Mouse (Mus musculus) heart, adult 2 months (tissue): ENCODE results near the gene Purb.
"Not testable (repeated sequence)": the region's sequence is repeated elsewhere in the genome, so short reads cannot be mapped to it uniquely, and the experiment has no call there.

Source experiments
- CTCF ChIP-seq: fragments of 200-600 bp; IDR thresholded peaks from 2 replicates; pipeline ENCODE4 v1.8.1; 2022; ENCODE audit warnings: antibody characterized with exemption, mild to moderate bottlenecking, moderate library complexity
- POLR2A ChIP-seq: fragments of 200-500 bp; IDR thresholded peaks from 2 replicates; pipeline ENCODE4 v1.6.1; 2011; ENCODE audit warnings: mild to moderate bottlenecking, low read depth, low read length, control low read depth; ENCODE audit not compliant: insufficient read depth

DNA sequence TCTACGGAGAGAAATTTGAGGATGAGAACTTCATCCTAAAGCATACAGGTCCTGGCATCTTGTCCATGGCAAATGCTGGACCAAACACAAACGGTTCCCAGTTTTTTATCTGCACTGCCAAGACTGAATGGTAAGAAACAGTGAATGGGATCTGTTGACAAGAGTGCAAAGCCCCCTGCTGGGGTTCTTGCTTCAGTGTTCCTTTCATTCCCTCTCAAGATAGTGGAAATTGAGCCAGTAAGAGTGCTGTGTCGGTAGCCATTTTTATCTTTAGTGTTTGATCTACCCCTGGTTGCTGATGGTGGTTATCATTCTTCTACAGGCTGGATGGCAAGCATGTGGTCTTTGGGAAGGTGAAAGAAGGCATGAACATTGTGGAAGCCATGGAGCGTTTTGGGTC is 56.6 kb downstream of the Purb start:
- not testable (repeated sequence) for TF ChIP-seq CTCF, POLR2A
